Mouse (Mus musculus) ES-E14 (cell line): ENCODE results near the gene Nyx.

Experiments
- HCFC1 ChIP-seq: IDR thresholded peaks from 2 replicates; pipeline ENCODE4 v1.6.1; 2012; ENCODE audit warnings: low read length, inconsistent platforms, borderline replicate concordance; ENCODE audit not compliant: insufficient read depth
- ZC3H11A ChIP-seq: IDR thresholded peaks from 2 replicates; pipeline ENCODE4 v1.6.1; 2012; ENCODE audit warnings: low read depth, mild to moderate bottlenecking, inconsistent platforms, low read length, borderline replicate concordance

DNA sequence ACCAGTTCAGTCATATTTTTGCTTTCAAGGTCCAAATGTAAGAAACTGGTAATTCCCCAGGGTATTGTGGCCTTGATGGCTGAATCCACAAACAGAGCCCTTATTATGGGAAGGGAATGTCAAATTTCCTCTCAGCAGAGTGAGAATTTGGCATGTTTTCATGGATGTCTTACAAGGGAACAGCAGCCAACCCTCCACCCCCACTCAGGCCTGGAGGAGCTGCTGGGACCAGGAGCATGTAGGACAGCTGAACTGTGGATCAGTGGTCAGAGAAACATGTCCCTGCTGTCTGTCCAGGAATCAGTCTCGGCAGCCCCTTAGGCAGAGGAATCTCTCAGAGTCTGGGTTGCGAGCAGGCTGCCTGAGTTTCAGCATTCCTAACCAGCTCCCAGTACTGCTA lies 771 bp downstream of the Nyx start:
- TF ChIP-seq HCFC1 (no peak), ZC3H11A (no peak)
